Mouse (Mus musculus): ENCODE data around the gene Tbc1d22a.

- TF ChIP-seq POLR2A (IDR thresholded peaks at IDR 0.05; ENCODE audit: low read depth, low read length) (no peak), CTCF (IDR thresholded peaks at IDR 0.05; ENCODE audit: borderline replicate concordance, insufficient read depth, low read length) (no peak)
These were observed 12.4 kb upstream of the Tbc1d22a start for GRCm38 (mm10) chr15:86201696-86202330.
